Mouse (Mus musculus) erythroblast, embryonic 14.5 days (primary cell): ENCODE data around the gene Map2k7.

ENCODE experiments used
- GATA1 ChIP-seq: IDR thresholded peaks from 2 replicates; pipeline ENCODE4 v1.6.1; 2012; ENCODE audit warnings: low read length, inconsistent platforms, mixed read lengths
- TAL1 ChIP-seq: IDR thresholded peaks from 3 replicates; pipeline ENCODE4 v1.6.1; 2012; ENCODE audit warnings: low read length, inconsistent platforms, mixed read lengths

DNA sequence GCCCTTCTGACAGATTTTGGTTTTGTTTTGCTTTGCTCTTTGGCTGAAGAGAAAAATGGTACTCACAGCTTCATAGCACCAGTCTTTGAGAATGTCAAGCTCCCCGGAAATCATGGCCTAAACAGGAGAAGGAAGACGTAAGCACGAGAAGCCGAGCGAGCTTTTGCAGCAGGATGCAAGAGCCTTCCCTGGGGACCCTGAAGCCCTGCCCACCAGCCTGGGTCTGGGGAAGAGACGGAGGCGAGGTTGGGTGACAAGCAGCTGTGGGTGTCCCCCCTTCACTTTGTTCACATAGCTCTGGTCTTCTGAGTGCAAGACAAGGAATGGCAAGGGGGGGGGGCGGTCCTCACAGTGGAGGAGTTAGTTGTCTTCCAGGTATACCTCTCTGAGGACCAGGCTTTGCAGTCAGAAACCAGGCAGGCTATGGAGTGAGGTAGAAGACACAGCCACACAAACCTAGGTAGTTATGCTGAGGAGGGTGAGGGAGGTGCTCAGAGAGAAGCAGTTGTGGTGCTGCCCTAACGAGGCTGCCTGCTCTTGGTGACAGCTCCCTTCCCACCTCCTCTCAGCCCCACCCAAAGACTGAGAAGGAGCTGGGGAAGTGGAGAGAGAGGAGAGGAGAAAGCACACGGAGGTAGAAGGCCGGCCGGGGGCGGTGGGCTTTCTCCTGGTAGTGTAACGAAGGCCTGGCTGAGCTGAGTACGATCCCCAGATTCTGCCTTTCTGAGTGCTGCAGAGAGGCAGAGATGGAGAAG, 26.8 kb downstream of the Map2k7 start:
- TF ChIP-seq TAL1, result no peak
- no peak for TF ChIP-seq GATA1
